In the genomic region with DNA sequence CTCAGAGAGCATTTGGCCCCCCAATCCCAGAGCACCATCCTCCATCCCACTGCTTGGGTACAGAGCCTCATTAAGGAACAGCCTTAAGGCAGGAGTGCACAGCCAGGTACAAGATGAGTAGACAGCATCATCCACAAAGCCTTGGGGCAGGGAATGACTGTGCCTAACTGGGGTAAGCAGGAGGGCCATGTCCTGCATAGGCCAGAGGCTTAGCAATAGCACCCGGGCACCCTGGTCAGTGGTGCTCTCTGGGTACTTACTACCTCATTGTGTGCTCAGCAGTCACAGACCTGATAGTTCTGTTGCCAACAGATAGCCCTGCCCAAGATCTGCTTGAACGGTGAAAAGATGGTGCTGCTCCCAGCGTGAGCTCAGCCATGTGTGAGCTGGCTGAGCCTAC, we compare ENCODE assay signal across 18 mouse cellular contexts.
"Had no signal": no experiment of that assay in that cellular context is flagged by ENCODE, and none has a peak within 500 bp of the region (broad histone marks: within the 10 kb centered on the region; RNA-seq: fewer than 3 reads in every experiment).

No protein-coding gene starts in this region.

- DNase-seq: cerebellum, adult 8-10 months; cerebellum, adult 9-10 months; cerebellum, adult 9-11 months; cerebellum, postnatal 25 days; cerebellum, postnatal 36 days; embryo, embryonic 11 days; forebrain, postnatal 0 days; gastrocnemius, adult 2 months; gastrocnemius, postnatal 10 days; gastrocnemius, postnatal 14 days; gastrocnemius, postnatal 25 days; gastrocnemius, postnatal 36 days; heart, adult 18-20 months; heart, adult 2 months had no signal

- ATAC-seq: forebrain, embryonic 13.5 days; forebrain, embryonic 14.5 days; forebrain, embryonic 15.5 days; forebrain, embryonic 16.5 days; forebrain, postnatal 0 days had no signal
